Mouse (Mus musculus) mouse trophoblast stem cell (cell line): ENCODE measurements around the gene Kpna6.
"Not testable (repeated sequence)": the region's sequence is repeated elsewhere in the genome, so short reads cannot be mapped to it uniquely, and the experiment has no call there.

Experiments used
- in situ Hi-C, 2 experiments: fragments of 300-500 bp; cut with MseI, MboI; formaldehyde crosslinking; loops; 2 replicates in 1 of 2; 3 replicates in 1 of 2; pipeline ENCODE4 v1.15.1; 2025

Kpna6 gene

DNA sequence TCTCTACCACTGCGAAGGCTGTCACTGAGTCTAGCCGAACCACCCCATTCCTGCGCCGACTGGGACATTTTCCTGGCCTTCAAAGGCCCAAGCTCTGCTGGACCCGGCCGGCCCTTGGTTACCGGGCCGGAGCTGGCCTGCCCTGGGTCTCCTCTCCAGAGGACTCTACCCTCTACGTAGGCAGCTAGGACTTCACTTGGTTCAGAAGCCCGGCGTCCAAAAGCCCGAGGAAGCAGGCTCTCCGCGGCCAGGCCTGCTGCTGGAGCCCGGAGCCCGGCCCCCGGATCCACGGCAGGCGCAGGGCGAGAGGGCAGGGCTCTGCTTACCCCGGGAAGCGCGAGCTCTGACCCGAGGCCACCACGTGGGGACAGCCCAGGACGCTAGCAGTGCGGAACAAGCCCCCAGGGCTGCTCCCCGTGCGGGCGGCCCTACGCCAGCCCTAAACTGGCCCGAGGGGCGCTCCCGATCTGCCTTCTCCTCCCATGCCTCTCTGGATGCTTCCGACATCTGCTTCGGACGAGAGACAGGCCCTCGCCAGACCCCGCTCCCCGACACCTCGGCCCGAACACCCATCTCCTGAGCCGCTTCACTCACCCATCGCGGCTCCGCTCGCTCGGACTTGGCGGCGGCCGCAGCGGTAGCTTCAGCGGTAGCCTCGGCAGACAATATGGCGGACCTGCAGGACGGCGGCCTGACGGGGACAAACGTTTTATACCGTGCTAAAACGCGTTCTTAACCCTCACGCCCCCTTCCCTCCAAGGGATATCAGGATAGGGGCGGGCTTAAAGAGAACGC lies at the start of gene Kpna6:
Gene Kpna6 (minus strand): TSS at position 685 of the 795 bp plus-strand sequence.
- in situ Hi-C loops = no loop called here

DNA sequence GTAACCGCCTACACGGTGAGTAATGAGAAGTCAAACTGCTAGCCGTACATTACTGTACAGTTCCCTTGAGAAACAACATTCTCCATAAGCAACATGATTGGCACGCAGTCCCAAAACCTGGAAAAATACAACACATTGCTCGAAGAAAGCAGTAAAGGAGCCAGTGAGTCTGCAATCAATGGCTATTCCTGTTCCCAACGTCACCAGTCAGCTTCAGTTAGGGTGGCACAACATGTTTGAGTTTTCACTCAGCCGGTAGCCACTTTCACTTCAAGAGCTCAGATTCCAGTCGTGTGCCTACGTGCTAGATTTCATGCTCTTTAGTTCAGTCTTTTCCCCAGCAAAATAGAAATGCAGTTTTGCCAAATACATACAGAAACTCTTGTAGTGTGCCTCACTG lies 43.7 kb upstream of the Kpna6 start:
- in situ Hi-C loops = no loop called here

DNA sequence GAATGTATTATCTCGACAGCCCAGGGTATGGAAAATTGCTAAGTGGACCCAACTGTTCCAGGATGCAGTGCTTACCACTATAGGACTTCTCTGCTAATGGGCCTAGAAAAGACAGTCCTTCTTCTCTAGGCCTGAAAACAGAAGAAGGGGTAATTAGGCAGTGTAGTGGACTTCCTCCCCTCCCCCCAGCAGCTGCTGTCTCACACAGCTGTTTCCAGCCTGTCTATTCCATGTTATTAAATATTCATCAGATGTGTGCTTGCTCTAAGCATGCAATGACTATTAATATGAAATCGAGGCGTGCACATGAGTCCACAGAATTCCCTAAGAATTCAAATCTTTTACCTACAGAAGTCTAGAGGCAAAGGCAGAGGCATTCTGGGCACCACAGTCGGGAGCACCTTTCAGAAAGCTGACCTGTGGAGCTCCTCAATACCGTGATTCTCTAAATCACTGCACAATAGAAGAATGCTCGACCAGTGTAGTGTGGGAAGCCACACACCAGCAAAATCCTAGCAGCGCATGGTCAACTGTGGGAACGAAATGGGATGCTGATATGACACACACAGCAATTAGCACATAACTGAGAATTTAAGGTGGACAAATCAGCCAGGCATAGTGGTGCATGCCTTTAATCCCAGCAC lies 37.0 kb upstream of the Kpna6 start:
- in situ Hi-C loops = no loop called here

DNA sequence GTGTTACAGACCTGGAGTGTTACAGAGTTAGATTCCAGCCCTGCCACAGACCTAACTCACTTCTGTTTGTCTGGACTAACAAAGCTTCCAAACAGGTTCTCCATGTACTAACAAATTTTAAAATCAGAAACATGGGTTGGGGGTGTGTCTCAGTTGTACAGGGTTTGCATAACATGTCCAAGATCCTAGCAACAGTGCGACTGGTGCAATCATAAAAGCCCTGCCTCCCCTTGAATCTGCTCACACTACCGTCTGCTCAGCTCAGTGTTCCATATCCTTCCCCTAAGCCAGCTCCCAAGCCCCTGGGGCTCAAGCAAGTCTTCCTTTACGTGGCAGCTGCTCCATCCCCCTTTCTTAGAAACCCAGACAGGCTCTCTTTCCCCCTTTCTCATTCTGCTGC lies 34.2 kb upstream of the Kpna6 start:
- in situ Hi-C loops = no loop called here

GRCm38 (mm10) chr4:129702454-129702853 lies 29.9 kb upstream of the Kpna6 start:
- in situ Hi-C loops = no loop called here

GRCm38 (mm10) chr4:129701503-129702377 lies 29.2 kb upstream of the Kpna6 start:
- in situ Hi-C loops = no loop called here

GRCm38 (mm10) chr4:129700661-129701060 lies 28.1 kb upstream of the Kpna6 start:
- in situ Hi-C loops = not testable (repeated sequence)

- in situ Hi-C loops = no loop called here
These were observed 27.6 kb upstream of the Kpna6 start for GRCm38 (mm10) chr4:129700216-129700615.

GRCm38 (mm10) chr4:129697191-129697590 lies 24.6 kb upstream of the Kpna6 start:
- in situ Hi-C loops = no loop called here

DNA sequence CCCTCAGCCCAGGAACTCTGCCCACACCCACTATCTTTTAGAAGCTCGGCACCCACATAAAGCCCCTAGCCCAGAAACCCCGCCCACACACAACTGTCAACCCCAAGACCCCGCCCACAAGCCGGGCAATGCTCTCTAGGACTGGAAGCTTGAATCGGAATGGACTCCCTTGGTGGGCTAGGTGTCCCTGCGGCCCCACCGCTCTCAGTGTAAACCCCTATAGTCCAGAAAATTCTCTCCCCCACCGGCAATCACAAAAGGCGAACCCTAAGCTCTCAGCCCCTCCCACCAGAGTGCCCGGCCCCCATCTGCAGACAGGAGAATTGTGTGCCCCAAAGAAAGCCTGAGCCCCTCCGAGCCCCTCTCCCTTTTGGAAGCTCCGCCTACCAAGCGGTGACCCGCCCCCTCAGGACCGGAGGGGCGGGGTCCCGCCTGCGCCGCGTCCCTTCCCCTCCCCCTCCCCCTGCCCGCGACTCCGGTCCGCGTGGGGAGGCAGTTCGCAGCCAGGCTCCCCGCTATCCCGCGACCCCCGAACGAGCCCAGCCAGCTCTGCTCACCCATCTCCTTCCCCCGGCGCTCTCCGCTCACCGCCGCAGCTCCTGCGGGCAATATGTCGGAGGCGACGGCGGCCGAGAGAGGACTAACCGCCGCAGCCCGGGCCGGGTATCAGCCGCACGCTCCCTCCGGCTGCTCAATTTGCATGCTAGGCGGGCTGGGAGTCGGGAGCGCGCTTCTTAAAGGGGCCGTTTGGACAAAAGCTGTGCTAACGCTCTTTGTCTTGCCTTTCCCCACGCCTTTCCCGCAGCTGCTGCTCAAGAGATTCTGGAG lies 23.8 kb upstream of the Kpna6 start, which contains the start of gene Tmem39b:
Gene Tmem39b (minus strand): TSS at position 681 of the 828 bp plus-strand sequence.
- in situ Hi-C loops = no loop called here

DNA sequence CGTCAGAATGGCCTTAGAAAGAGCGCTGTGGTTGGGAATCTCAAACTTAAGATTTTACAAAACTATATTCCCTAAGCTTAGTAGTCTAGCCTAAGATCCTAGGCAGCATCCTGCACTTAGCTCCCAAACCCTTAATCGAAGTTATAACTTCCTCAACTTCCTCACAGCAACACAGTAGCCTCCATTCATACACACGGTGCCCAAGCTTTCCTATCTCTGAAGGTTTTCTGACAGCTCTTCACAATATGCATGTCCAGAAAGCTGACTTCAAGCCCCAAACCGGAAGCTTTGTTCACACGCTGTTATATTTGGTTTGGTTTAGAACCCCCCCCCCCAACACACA lies 23.2 kb upstream of the Kpna6 start:
- in situ Hi-C loops = no loop called here

GRCm38 (mm10) chr4:129684531-129684930 lies 12.0 kb upstream of the Kpna6 start:
- in situ Hi-C loops = no loop called here

DNA sequence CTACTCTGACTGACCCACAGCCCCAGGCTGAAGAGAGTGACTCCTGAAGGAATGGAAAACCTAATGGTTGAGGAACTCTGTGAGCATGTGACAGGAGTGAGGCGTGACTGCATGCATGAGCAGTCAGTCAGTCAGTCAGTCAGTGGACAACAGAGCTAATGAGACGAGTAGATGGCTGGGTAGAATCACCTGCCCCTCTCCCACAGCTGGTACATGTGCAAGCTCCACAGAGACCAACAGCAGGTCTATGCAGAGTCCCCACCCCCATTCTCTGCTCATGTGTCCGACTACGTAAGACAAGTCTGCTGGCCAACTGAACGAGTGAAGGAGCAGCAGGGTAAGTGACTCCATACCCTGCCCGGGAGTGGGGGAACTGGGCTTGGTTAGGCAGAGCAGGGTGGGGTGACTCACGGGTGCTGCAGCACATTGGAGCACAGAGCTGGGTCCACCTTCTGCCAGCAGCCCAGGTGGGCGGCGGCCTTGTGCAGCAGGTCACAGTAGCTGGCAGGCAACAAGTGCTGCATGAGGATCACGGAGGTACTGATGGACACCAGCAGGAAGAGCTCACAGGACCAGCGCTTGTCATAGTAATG lies 11.4 kb upstream of the Kpna6 start:
- in situ Hi-C loops = no loop called here

- in situ Hi-C loops = no loop called here
These were observed 9.3 kb upstream of the Kpna6 start for GRCm38 (mm10) chr4:129681837-129682236.

DNA sequence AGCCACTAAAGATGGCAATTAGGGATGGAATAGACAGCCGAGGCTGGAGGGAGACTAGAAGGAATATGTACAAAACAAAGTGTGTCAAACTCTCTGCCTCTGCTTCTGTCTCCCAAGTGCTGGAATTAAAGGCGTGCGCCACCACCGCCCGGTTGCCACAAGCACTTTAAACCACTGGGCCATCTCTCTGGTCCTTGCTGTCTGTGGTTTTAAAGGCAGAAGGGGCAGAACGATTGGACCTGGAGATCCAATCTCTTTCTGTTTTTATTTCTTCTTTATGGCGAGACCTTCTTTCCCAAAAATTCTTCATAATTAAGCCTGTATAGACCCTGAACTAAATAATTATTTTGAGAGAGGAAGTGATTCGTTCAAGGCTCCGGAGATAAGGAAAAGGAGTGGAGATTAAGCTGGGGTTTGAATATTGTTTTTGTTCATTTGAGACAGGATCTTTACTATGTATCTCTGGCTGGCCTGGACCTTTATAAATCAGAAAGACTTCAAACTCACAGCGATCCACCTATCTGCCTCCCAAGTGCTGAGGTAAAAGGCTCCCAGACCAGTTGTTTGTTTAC lies 397 bp upstream of the Kpna6 start:
- in situ Hi-C loops = no loop called here

- in situ Hi-C loops = no loop called here
These were observed 980 bp downstream of the Kpna6 start for GRCm38 (mm10) chr4:129671491-129672082.

DNA sequence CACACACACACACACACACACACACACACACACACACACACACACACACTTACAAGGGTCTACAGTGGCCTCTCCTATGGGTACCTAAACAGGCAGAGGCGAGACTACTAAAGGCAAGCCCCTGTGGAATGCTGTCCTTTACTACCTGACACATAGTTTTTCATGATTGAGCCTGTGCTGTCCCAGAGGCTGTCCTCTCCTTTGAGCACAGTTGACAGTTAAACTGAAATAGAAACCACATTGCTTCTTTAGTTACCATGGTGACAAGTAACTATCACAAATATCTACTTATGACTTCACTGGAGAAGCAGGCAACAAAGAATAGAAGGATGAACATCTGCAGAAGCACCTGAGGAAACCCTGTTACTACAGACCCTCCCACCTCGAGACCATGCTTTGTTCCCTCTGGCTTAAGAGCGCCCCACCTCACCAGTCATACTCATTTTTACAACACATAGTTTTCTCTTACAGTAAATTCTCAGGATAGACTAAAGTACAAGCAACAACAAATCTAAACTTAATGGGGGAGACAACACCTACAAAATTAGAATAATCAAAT lies 10.2 kb downstream of the Kpna6 start:
- in situ Hi-C loops = no loop called here

- in situ Hi-C loops = no loop called here
These were observed 11.0 kb downstream of the Kpna6 start for GRCm38 (mm10) chr4:129661584-129661983.

DNA sequence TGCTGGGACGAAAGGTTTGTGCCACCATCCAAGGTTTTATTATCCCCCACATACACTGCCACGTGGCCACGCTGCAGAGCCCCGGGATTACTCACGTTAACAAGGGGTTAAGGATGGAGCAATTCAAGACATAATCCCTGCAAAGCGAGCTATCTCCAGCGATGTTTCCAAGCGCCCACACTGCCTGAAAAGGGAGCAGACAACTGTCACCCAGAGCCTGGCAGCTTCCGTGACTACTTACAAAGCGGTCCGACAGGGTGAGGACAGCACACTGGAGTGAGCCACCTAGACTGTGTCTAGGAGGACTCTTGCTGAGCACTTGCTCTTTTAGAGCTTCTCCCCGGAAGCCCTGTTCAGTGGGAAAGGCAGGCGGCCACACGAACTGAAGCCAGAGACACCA lies 17.8 kb downstream of the Kpna6 start:
- in situ Hi-C loops = no loop called here

- in situ Hi-C loops = no loop called here
These were observed 22.2 kb downstream of the Kpna6 start for GRCm38 (mm10) chr4:129650359-129650758.
